Mouse (Mus musculus) kidney, adult 10 weeks (tissue): ENCODE measurements around the gene Cetn3. TPM values are rescaled to one million over a fixed set of nuclear protein-coding genes. Genes with fewer than 3 reads are reported as not detected.

Experiments used
- polyA plus RNA-seq: library from polyadenylated mRNA; stranded (reverse); fragments of 350-450 nt; fragmentation: Illumina TruSeq; extraction: RNeasy Lipid Tissue Mini Kit (QIAGEN cat#74804); gene quantifications from one replicate; pipeline ENCODE4 v1.2.3, GENCODE M21; 2014; ENCODE audit warnings: low read depth, low replicate concordance

The Cetn3 gene
- 227 TPM for polyA plus RNA-seq

DNA sequence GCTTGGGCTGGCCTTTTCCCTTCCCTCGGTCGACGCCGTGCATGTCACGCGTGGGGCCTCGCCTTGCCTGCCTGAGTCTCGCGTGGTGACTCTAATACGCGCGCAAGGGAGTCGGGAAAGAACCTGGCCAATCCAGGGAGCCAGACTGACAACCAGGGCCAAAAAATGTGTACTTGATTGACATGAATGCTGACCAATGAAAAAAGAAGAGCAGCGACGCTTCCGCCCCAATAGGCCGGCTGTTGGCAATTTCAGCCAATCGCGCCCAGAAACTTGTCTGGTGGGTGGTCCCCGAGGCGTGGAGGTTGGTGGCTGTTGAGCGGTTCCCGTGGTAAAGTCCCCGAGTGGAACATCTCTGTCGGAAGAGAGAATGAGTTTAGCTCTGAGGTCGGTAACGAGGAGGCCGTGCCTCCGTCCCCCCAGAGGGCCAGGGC lies at the start of gene Cetn3:
Gene Cetn3 (plus strand): TSS at position 107 of the 434 bp plus-strand sequence.

Other genes starting within 250 kb of the Cetn3 start
- gene Adgrv1, start 149.9 kb upstream of the Cetn3 start, polyA plus RNA-seq: 0.77 TPM
- gene Lysmd3, start 125.4 kb upstream of the Cetn3 start, polyA plus RNA-seq: 59.7 TPM
- 14.1 TPM for gene Polr3g, start 72.1 kb upstream of the Cetn3 start, polyA plus RNA-seq
- 19.0 TPM for gene Mblac2, start 71.7 kb upstream of the Cetn3 start, polyA plus RNA-seq